Mouse (Mus musculus) limb, embryonic 14.5 days (tissue): ENCODE data around the gene Pdcd2l. TPM values are rescaled to one million over a fixed set of nuclear protein-coding genes. Genes with fewer than 3 reads are reported as not detected.

Source experiments
- ATAC-seq: fragments of 200-750 bp; cut with Nextera tagmentation; 2 replicates; pipeline ENCODE4 v1.8.0; 2017; ENCODE audit warnings: low read depth, moderate number of reproducible peaks, moderate TSS enrichment; ENCODE audit not compliant: low FRiP score
- DNase-seq: peaks from one replicate; pipeline ENCODE4 v3.0.0-alpha.2; 2015; ENCODE audit warnings: low spot score
- H3K27ac ChIP-seq: fragments of 300-500 bp; sonication (generic); replicated peaks from 2 replicates; pipeline ENCODE4 v1.5.1; 2014; ENCODE audit warnings: low read depth, mild to moderate bottlenecking, low read length, moderate library complexity, mixed read lengths
- H3K27me3 ChIP-seq: fragments of 300-500 bp; sonication (generic); 2 replicates; pipeline ENCODE4 v1.6.1; 2014; ENCODE audit warnings: low read length, mixed read lengths; ENCODE audit not compliant: control insufficient read depth, insufficient read depth
- H3K36me3 ChIP-seq: fragments of 300-500 bp; sonication (generic); 2 replicates; pipeline ENCODE4 v1.6.1; 2014; ENCODE audit warnings: mild to moderate bottlenecking, low read length, moderate library complexity, mixed read lengths; ENCODE audit not compliant: control insufficient read depth, insufficient read depth
- H3K4me1 ChIP-seq: fragments of 300-500 bp; sonication (generic); 2 replicates; pipeline ENCODE4 v1.6.1; 2014; ENCODE audit warnings: antibody characterized with exemption, low read length, mixed read lengths; ENCODE audit not compliant: control insufficient read depth, insufficient read depth
- H3K4me2 ChIP-seq: fragments of 300-500 bp; sonication (generic); replicated peaks from 2 replicates; pipeline ENCODE4 v1.6.1; 2014; ENCODE audit warnings: low read depth, mild to moderate bottlenecking, low read length, moderate library complexity; ENCODE audit not compliant: severe bottlenecking
- H3K4me3 ChIP-seq: fragments of 300-500 bp; sonication (generic); replicated peaks from 2 replicates; pipeline ENCODE4 v1.5.1; 2014; ENCODE audit warnings: low read length
- H3K9ac ChIP-seq: fragments of 300-500 bp; sonication (generic); 2 replicates; pipeline ENCODE4 v1.6.1; 2014; ENCODE audit warnings: mild to moderate bottlenecking, low read depth, low read length, moderate library complexity; ENCODE audit not compliant: severe bottlenecking
- H3K9me3 ChIP-seq: fragments of 300-500 bp; sonication (generic); 2 replicates; pipeline ENCODE4 v1.6.1; 2016; ENCODE audit warnings: low read length; ENCODE audit not compliant: control insufficient read depth
- POLR2A ChIP-seq: fragments of 200-500 bp; IDR thresholded peaks from 2 replicates; pipeline ENCODE4 v1.8.0; 2012; ENCODE audit warnings: inconsistent platforms, mild to moderate bottlenecking, moderate library complexity, borderline replicate concordance; ENCODE audit not compliant: insufficient read depth, insufficient read length; ENCODE audit errors: extremely low read depth
- WGBS: fragments of 180-500 bp; shearing (Covaris S2); extraction: QIAGEN DNeasy Blood & Tissue Kit; methylation state at CpG from one replicate; pipeline ENCODE4 v1.1.7; 2014; 5-methylcytosine and 5-hydroxymethylcytosine counted together
- polyA plus RNA-seq, 2 experiments: library from polyadenylated mRNA; depleted of rRNA in 1 of 2; stranded (reverse) in 1 of 2; unstranded in 1 of 2; fragments of >200 nt; fragmentation: Nextera tagmentation in 1 of 2; extraction: Ambion mirVana in 1 of 2; gene quantifications; 2 replicates each; pipeline versions ENCODE4 v1.2.1 to v1.2.3; 2012 to 2014

The Pdcd2l gene
- polyA plus RNA-seq, 2 experiments, result 44.5 to 57.1 TPM

- peaks cover 6% of the 10 kb centered on the region for H3K9me3 ChIP-seq
- peaks cover 98% of the 10 kb centered on the region for H3K36me3 ChIP-seq
- H3K4me3 ChIP-seq, result no peak overlapping the region
- ATAC-seq (no peak), DNase-seq (no peak)
- 93% methylated on average over 4 of the region's 4 CpGs for WGBS
- H3K4me2 ChIP-seq, result no peak overlapping the region
- no peaks in the 10 kb centered on the region for H3K27me3 ChIP-seq
- H3K9ac ChIP-seq, result no peak overlapping the region
- no peak overlapping the region for H3K27ac ChIP-seq
- H3K4me1 ChIP-seq, result no peaks in the 10 kb centered on the region
- TF ChIP-seq POLR2A, result no peak
Observed at GRCm38 (mm10) chr7:34147193-34147592, 49.3 kb downstream of the Pdcd2l start.

- no peaks in the 10 kb centered on the region for H3K9me3 ChIP-seq
- DNase-seq (no peak), ATAC-seq (no peak)
- H3K27me3 ChIP-seq, result no peaks in the 10 kb centered on the region
- no peak overlapping the region for H3K4me2 ChIP-seq
- no peak overlapping the region for H3K27ac ChIP-seq
- H3K4me3 ChIP-seq, result no peak overlapping the region
- H3K9ac ChIP-seq, result no peak overlapping the region
- H3K36me3 ChIP-seq, result peaks cover 60% of the 10 kb centered on the region
- TF ChIP-seq POLR2A, result no peak
- H3K4me1 ChIP-seq, result no peaks in the 10 kb centered on the region
- 94% methylated on average over 13 of the region's 13 CpGs for WGBS
Observed at GRCm38 (mm10) chr7:34141123-34141522, 55.3 kb downstream of the Pdcd2l start.

GRCm38 (mm10) chr7:34139493-34139892 is 57.0 kb downstream of the Pdcd2l start:
- no peak for DNase-seq

More at GRCm38 (mm10) chr7:34139493-34139892, 57.0 kb downstream of the Pdcd2l start:
- H3K36me3 ChIP-seq, result peaks cover 44% of the 10 kb centered on the region
- H3K9ac ChIP-seq, result no peak overlapping the region
- H3K9me3 ChIP-seq, result no peaks in the 10 kb centered on the region
- no peak for TF ChIP-seq POLR2A
- ATAC-seq, result no peak
- no peaks in the 10 kb centered on the region for H3K4me1 ChIP-seq
- no peaks in the 10 kb centered on the region for H3K27me3 ChIP-seq
- no peak overlapping the region for H3K4me2 ChIP-seq
- H3K27ac ChIP-seq, result no peak overlapping the region
- H3K4me3 ChIP-seq, result no peak overlapping the region
- WGBS, result 91% methylated on average over 6 of the region's 6 CpGs

Other genes starting within 250 kb of the Pdcd2l start
- not detected in 2 replicates for gene Scgb2b27, start 182.7 kb downstream of the Pdcd2l start, polyA plus RNA-seq (2012; rRNA removed)
- gene Scgb2b27, start 182.7 kb downstream of the Pdcd2l start, polyA plus RNA-seq (2014; fragmentation: Nextera tagmentation; extraction: Ambion mirVana), result not detected in 2 replicates
- gene Scgb1b27, start 175.2 kb downstream of the Pdcd2l start, polyA plus RNA-seq (2012; rRNA removed), result not detected in 2 replicates
- not detected in 2 replicates for gene Scgb1b27, start 175.2 kb downstream of the Pdcd2l start, polyA plus RNA-seq (2014; fragmentation: Nextera tagmentation; extraction: Ambion mirVana)
- not detected in 2 replicates for gene Scgb1b30, start 101.2 kb downstream of the Pdcd2l start, polyA plus RNA-seq (2012; rRNA removed)
- not detected in 2 replicates for gene Scgb1b30, start 101.2 kb downstream of the Pdcd2l start, polyA plus RNA-seq (2014; fragmentation: Nextera tagmentation; extraction: Ambion mirVana)
- 62.4 and 77.4 TPM in 2 replicates for gene Wtip, start 63.4 kb downstream of the Pdcd2l start, polyA plus RNA-seq (2012; rRNA removed)
- 8.6 and 10.8 TPM in 2 replicates for gene Wtip, start 63.4 kb downstream of the Pdcd2l start, polyA plus RNA-seq (2014; fragmentation: Nextera tagmentation; extraction: Ambion mirVana)
- 132 and 147 TPM in 2 replicates for gene Uba2, start 27.1 kb downstream of the Pdcd2l start, polyA plus RNA-seq (2012; rRNA removed)
- 182 and 195 TPM in 2 replicates for gene Uba2, start 27.1 kb downstream of the Pdcd2l start, polyA plus RNA-seq (2014; fragmentation: Nextera tagmentation; extraction: Ambion mirVana)
- gene Gpi1, start 33.7 kb upstream of the Pdcd2l start, polyA plus RNA-seq (2012; rRNA removed), result 256 and 301 TPM in 2 replicates
- 275 and 281 TPM in 2 replicates for gene Gpi1, start 33.7 kb upstream of the Pdcd2l start, polyA plus RNA-seq (2014; fragmentation: Nextera tagmentation; extraction: Ambion mirVana)
- not detected in 2 replicates for gene Gm6096, start 54.4 kb upstream of the Pdcd2l start, polyA plus RNA-seq (2012; rRNA removed)
- gene Gm6096, start 54.4 kb upstream of the Pdcd2l start, polyA plus RNA-seq (2014; fragmentation: Nextera tagmentation; extraction: Ambion mirVana), result 0.54 and 0.55 TPM in 2 replicates
- gene 4931406P16Rik, start 116.9 kb upstream of the Pdcd2l start, polyA plus RNA-seq (2012; rRNA removed), result 34.3 and 41.9 TPM in 2 replicates
- 31.6 and 39.3 TPM in 2 replicates for gene 4931406P16Rik, start 116.9 kb upstream of the Pdcd2l start, polyA plus RNA-seq (2014; fragmentation: Nextera tagmentation; extraction: Ambion mirVana)
- gene Lsm14a, start 196.7 kb upstream of the Pdcd2l start, polyA plus RNA-seq (2012; rRNA removed), result 87.0 and 92.4 TPM in 2 replicates
- gene Lsm14a, start 196.7 kb upstream of the Pdcd2l start, polyA plus RNA-seq (2014; fragmentation: Nextera tagmentation; extraction: Ambion mirVana), result 64.6 and 65.8 TPM in 2 replicates